Mouse (Mus musculus): ENCODE measurements at regions not wholly inside any gene's neighbourhood (a gene's known extent, or its start where the extent isn't known, plus 50 kb on each side); places are given as distances from the start of the nearest gene placed in this dataset.

DNA sequence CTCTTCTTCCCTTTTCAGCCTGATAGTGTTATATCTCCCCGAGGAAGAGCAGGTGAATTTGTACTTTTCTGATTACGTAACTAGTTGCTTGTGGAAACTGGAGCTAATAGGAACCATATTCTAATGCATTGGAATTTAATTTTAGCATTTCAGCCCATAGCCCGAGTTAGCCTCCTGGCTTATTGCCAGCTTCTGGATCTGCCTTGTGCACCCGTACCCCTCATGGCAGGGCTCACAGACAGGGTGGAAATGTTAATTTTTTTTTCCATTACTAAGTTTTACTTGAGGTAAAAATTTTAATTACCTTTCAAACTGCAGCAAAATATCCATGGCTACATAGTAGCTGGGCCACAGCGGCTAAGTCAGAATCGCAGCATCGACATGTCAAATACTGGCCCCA, 72.4 kb upstream of the Ndufb6 start:
- TF ChIP-seq GATA1 (IDR thresholded peaks at IDR 0.05; ENCODE audit: borderline replicate concordance, low read length) (no peak), FLI1 (IDR thresholded peaks at IDR 0.05; ENCODE audit: low read length) (no peak)

All from megakaryocyte, embryonic 14.5 days (primary cell).